Mouse (Mus musculus) cerebellum, postnatal 10 days (tissue): ENCODE data around the gene Fgf18.

Experiments used
- DNase-seq, 2 experiments: peaks; one replicate each; pipeline ENCODE4 v3.0.0; 2021; ENCODE audit warnings: mixed read lengths in 2 of 2

The Fgf18 gene

GRCm38 (mm10) chr11:33147171-33147571 lies at the start of gene Fgf18:
Gene Fgf18 (minus strand): TSS chr11:33147400.
- peak; percentile 66 to 67 for DNase-seq

DNA sequence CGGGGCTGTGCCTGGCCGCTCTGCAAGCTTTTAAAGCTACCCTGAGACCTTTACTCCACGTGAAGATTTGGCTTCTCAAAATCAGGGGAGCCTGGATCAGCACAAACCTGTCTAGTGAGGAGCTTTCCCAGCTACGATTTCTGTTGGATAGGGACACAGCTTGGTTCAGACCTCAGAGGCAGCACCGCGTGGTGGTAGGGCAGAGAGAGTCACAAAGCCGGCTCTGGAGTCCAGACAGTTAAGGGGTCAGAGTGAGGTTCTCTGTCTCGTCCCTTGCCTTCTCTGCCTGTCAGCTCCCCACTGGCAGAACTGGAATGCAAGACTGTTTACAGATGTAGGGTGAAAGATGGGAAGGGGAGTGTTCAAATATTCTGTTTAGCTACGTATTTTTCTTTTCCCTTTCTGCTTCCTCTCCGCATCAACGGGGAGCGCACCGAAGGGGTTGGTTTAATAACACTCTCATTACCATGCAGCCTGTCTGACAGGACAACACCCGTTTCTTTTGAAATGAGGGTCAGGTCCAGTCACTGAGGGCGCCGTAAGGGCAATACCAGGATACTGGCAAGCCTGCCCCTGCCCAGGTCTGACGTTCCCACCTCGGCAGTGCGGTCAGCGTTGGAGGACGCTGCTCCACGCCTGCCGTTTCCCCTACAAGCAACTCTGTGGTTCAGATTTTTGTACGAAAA lies 49.4 kb upstream of the Fgf18 start:
- peak; percentile 39 to 54 for DNase-seq

- peak; percentile 31 to 36 for DNase-seq
Measured at GRCm38 (mm10) chr11:33195531-33196446, 48.6 kb upstream of the Fgf18 start.

- no peak for DNase-seq
Measured at GRCm38 (mm10) chr11:33195061-33195460, 47.9 kb upstream of the Fgf18 start.

GRCm38 (mm10) chr11:33193695-33194094 lies 46.5 kb upstream of the Fgf18 start:
- no peak for DNase-seq

DNA sequence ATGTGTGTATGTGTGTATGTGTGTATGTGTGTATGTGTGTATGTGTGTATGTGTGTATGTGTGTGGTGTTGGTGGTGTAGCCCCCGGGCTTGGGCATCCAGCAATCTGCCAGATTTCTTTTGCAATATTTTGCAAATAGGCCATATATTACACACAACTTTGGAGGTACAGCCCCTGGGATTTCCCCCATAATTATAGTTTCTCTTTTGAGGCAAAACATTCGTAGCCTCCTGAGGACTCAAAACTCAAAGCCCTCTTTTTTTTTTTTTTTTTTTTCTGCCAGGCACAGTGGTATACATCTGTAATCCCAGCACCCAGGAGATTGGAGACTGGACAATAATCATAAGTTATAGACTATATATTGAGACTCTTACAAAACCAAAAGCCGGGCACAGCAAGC lies 34.6 kb upstream of the Fgf18 start:
- no peak for DNase-seq

GRCm38 (mm10) chr11:33180701-33181116 lies 33.5 kb upstream of the Fgf18 start:
- peak; percentile 35 to 40 for DNase-seq

- no peak for DNase-seq
Measured at GRCm38 (mm10) chr11:33179802-33180201, 32.6 kb upstream of the Fgf18 start.

DNA sequence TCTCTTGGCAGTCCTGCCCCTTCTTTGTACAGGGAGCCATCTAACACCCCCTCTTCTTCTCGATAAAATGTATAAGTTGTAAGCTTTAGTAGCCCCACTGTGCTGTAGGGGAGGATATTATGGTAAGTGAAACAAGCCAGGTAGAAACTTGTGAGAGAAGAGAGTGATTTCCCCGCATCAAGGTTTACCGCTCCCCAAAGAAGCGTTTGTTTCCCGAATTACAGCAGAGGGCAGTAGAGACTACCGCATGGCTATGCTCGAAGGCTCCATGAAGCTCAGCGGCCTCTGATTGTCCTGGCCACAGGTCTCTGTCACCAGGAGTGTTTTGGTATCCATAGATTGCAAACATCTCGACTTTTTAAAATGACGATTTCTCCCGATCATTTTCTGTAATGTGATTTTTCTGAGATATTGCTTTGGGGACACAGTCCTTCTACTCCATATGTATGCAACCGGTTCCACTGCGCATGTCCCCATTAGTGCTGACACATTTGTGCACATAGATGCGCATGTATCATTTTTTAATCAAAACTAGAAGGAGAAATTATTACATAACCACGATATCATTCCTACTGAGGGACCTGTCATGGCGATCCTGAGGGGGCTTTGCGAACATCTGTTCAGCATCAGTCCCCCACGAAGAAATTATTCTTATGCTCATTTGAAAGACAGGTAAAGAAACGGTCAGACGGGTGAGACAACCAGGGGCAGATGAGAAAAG lies 29.5 kb upstream of the Fgf18 start:
- DNase-seq, result peak; percentile 81 to 85

DNA sequence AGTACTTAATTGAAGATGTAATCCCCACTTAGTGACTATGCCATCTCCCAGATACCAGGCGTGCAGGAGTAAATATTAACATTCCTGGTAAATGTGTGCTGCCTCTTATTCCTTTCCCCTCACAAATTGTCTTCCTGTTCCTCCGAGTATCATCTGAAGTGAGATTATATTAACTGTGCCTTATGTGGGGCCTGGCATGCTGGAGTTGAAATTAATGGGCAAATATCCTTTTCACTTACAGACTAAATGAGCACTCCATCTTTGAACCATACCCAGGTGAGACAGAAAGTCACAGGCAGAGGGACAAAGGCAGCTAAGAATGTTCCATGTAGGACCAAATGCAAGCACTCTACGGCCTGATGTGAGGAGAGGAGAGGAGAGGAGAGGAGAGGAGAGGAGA lies 28.6 kb upstream of the Fgf18 start:
- DNase-seq, result no peak

- DNase-seq, result peak; percentile 81 to 84
Measured at GRCm38 (mm10) chr11:33170489-33170888, 23.3 kb upstream of the Fgf18 start.

GRCm38 (mm10) chr11:33162998-33163506 lies 15.9 kb upstream of the Fgf18 start, which contains the start of gene Npm1:
Gene Npm1 (minus strand): TSS chr11:33163206.
- DNase-seq, result peak; percentile 100

DNA sequence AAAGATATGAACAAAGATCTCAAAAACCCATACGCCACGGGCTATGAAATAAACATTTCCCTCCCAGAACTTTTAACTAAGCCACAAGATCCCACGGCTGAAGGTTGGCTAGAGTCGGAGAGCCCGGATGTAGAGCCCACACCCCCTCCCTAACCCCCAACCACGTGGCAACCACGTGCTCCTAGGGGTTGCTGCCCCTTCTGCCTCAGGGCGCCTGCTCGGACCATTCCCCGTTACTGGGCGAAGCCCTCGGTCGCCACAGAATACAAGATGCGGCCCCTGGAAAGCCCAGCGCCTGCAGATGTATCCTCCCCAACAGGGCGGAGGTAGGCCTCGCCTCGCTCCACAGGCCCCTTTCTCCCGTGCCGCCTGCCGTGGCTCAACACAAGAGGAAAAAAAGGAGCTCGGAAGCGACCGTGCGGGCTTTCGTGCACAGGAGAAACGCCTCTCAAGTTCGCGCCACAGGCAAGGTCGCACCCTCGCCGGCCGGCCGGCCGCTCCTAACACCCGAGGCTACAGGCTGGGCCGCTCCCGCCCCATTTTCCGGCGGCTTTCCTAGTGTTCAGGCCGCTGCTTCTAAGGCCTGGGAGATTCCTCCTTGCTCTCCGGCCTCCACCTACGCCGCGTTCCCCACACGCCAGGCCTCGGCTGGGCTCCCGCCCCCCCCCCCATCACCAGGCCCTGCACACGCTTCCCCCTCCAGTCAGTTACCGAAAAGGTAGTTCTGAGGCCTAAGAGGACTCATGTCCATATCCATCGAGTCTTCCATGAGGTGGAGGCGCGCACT lies 15.2 kb upstream of the Fgf18 start:
- DNase-seq, result peak; percentile 84 to 85

DNA sequence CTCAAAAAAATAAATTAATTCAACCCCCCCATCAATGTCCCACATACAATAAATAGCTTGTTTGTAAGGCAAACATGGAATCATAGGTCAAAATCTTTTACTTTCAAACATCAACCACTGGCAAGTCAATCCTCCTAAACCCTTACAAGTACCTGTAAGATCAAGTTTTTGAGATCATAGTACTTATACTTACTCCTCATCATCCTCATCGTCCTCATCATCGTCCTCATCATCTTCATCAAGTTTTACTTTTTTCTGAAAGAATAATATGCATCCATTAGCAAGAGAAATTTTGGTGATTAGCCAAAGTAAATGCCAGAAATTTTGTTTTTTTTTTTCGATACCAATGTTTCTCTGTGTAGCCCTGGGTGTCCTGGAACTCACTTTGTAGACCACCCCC lies 12.5 kb upstream of the Fgf18 start:
- DNase-seq, result no peak

GRCm38 (mm10) chr11:33157453-33158196 lies 10.4 kb upstream of the Fgf18 start:
- no peak for DNase-seq

- DNase-seq, result no peak
Measured at GRCm38 (mm10) chr11:33156436-33157015, 9.3 kb upstream of the Fgf18 start.

DNA sequence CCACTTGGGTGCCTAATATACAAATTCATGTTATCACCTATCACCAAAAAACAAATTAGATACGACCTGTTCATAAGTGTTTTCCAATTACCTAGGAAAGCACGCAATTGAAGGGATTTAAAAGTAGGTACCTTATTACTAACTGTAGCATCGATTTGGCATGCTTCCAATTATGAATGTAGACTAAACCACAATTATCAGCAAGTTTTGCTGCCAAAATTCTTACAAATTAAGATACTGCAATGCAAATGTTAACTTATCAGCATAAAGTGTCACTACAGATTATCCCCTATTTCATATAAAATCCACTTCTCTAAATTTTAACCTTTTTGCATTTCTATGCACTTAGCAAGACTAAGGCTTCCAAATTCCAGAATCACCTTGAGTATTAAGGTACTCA lies 7.3 kb upstream of the Fgf18 start:
- DNase-seq, result no peak

DNA sequence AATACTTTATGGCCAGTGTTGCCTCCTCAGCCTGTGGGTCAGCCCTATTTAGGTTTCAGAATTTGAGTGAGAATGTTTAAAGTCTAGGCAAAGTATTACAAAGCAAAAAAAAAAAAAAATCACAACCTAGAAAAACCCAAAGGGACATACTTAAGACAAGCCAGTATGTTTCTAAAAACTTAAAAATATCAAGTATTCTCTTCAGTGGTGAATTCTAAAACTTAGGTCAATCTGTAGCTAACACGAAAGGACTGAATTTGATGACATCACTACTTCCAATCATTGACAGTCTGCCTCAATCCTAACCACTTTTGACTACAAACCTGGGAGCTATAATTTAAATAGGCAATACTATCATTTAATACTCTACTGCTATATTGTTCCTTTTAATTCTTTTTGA lies 5.8 kb upstream of the Fgf18 start:
- no peak for DNase-seq

DNA sequence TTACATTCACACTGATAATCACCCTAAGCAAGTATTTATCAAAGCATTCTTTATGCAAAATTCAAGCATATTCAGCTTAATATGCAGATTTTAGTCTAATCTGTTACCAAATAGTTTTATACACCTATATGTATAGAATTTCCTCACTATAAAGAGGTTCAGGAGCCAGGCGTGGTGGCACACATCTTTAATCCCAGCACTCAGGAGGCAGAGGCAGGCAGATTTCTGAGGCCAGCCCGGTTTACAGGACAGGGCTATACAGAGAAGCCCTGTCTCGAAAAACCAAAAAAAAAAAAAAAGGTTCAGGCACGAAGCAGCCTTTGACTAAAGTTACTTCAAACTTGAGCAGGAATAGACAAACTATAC lies 4.6 kb upstream of the Fgf18 start:
- no peak for DNase-seq

GRCm38 (mm10) chr11:33151128-33151779 lies 4.1 kb upstream of the Fgf18 start:
- DNase-seq, result no peak

DNA sequence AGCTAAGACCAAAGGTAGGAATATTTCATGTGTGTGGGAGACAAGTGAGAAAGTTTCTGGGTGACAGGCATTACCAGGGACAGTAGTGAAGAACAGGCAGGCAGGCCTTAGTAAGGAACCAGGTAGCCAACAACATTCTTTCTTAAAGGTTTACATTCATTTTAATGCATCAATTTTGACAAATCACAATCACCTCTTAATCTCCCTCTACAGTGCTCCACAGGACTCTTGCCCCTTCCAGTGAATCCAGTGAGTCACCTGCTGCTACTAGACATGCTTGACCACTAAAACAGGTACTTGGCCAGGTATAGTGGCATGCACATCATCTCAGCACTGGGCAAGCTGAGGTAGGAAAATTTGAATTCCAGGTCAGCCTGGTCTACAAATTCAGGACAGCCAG lies 3.2 kb upstream of the Fgf18 start:
- DNase-seq, result no peak
